Mouse (Mus musculus) urinary bladder, postnatal 4 days (tissue): ENCODE measurements around the gene Stxbp2.
"Not testable (repeated sequence)": the region's sequence is repeated elsewhere in the genome, so short reads cannot be mapped to it uniquely, and the experiment has no call there.

Experiments used
- DNase-seq, 2 experiments: peaks; one replicate each; pipeline ENCODE4 v3.0.0; 2021 to 2022; ENCODE audit warnings: low spot score in 2 of 2

The Stxbp2 gene

GRCm38 (mm10) chr8:3630647-3631477, at the start of gene Stxbp2:
Stxbp2 (plus strand) TSS chr8:3630955.
- peak; percentile 65 to 74 for DNase-seq

DNA sequence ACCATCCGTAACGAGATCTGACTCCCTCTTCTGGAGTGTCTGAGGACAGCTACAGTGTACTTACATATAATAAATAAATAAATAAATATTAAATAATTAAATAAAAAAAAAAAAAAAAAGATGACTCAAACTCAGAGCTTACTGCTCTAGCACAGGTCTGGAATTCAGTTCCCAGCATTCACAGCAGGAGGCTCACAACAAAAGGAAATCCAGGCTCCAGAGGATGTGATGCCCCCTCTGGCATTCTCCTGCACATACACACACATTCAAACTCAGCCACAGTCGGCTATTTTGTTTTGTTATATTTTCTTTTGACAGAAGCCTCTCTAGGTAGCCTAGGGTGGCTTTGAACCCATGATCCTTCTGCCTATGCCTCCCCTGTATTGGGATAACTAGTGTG, 48.8 kb upstream of the Stxbp2 start:
- not testable (repeated sequence) for DNase-seq

DNA sequence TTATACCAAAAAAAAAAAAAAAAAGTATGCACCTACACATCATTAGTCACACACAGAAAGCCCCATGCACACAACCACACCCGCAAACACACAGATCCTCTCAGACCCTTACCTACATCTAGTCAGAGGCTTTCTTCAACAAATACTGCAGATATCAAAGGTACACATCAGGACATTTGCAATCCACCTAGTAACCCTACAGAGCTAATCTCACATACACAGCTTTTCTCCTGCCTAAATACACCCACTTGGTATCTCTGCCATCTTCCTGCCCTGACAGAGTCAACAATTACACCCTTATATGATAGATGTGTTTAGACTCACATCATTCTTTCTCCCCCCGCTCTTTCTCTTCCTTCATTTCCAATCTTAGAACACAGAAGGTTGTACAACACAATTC, 44.3 kb upstream of the Stxbp2 start:
- no peak for DNase-seq

DNA sequence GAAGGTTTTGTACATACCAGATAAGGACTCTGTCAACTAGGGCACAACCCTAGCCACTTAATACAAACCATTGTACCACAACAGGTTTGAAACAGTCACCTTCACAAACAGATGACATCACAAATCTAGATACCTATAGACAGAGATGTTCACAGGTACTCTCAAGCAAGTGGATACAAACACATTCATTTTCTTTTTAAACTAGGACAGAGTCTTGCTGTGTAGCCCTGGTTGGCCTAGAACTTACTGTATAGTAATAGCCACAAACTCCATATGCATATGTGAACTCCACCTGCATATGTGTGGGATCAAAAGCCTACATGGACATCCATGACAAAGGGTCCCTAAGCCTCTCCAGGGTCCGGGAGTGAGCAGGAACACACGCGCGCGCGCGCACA, 43.8 kb upstream of the Stxbp2 start, which contains the start of gene Camsap3:
Gene Camsap3 (plus strand): TSS at position 301 of the 398 bp plus-strand sequence.
- no peak for DNase-seq

GRCm38 (mm10) chr8:3587391-3588257, 43.1 kb upstream of the Stxbp2 start:
- DNase-seq = peak in 1 of 2 experiments; percentile 54

DNA sequence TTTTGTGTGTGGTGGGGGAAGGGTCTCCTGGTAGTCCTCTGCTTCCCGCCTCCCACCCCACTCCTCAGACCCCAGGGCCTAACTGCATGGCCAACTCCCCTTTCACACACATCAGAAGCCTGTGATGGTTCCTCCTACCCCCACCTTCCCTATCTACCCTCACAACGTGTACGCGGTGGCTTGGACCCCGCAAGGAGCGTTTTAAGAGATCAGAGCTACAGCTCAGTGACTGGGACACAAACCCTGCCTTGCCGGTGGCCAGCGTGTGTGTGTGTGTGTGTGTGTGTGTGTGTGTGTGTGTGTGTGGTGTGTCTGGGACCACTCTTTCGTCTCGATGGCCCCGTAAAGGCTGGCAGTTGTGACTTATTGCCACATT, 42.5 kb upstream of the Stxbp2 start:
- DNase-seq = no peak

DNA sequence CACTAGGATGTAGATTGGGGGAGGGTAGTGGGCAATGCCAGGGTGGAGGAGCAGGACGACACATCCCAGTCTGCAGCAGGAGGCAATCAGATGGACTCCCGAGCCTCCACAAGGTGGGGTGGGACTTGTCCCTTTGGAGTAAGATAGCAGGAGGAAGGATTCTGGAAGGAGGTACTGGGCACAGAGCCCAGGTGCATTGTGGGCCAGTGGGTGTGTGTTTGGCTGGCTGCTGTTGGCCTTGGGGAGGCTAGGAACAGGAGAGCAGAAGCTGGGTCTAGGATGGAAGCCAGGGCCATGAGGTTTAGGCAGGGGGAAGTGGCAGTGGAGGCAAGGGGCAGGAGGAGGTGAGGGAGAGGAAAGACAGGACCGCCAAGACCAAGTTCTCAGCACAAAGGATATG, 37.3 kb upstream of the Stxbp2 start:
- DNase-seq = peak in 1 of 2 experiments; percentile 49

DNA sequence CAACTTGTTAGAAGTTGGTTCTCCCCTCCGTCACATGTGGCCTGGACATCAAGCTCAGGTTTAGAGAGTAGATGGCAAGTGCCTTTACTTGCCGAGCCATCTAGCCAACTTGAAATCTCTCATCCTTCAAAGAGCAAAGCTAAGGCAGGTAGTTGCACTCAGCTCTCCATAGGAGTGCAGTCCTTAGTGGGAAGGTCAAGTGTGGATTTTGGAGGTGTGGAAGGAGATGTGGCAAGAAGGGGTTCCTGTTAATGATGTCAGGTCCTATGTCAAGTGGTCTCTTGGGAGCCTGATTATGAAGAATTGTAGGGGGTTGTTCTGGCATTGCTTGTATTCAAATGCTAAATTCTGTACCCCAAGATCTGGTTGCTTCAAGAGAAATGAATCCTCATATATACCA, 36.3 kb upstream of the Stxbp2 start:
- DNase-seq = no peak

- no peak for DNase-seq
These were observed 32.7 kb upstream of the Stxbp2 start for GRCm38 (mm10) chr8:3598054-3598453.

DNA sequence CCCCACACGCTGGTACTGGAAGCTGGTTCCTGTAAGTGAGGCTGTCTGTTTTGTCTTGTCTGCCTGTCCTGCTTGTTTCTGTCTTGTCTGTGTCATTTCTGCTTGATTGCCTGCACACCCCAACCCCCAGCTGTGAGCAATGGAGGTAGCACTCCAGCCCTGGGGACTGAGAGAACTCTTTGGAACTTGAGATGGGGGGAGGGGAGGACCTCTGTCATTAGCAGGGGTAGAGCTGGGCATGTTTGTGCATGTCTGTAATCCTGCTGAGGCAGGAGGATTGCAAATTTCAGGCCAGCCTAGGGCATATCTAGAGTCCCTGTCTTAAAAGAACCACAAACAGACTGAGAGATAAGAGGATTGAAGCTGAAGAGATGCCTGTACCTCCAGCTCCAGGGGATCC, 31.5 kb upstream of the Stxbp2 start:
- no peak for DNase-seq

DNA sequence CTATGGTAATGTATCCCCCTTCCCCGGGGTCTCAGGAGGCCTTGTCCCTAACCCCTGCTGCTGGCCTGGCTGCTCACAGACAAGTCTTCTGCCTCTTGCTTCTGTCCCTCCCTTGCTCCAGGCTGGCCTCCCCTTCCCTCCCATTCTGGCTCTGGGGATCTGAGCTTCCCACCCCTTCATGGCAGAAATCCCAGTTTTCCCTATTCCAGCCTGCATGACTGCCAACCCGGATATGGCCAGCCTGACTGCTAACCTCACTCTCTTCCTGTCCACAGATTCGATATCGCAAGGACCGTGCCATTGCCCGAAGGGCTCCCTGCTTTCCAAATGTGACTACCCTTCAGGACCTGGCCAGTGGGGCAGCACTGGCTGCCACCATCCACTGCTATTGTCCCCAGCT, 30.4 kb upstream of the Stxbp2 start:
- DNase-seq = peak in 1 of 2 experiments; percentile 47

DNA sequence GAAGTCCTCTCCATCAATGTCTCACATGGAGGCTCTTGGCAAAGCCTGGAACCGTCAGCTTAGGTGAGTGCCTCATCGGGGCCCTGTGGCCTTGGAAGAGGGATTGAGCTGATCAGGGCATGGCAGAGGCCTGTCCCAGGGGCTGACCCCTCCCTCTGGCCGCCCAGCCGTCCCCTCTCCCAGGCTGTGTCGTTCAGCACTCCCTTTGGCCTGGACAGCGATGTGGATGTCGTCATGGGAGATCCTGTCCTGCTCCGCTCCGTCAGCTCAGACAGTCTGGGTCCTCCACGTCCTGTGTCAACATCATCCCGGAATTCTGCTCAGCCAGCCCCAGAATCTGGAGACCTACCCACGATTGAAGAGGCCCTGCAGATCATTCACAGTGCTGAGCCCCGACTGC, 27.3 kb upstream of the Stxbp2 start:
- no peak for DNase-seq

DNA sequence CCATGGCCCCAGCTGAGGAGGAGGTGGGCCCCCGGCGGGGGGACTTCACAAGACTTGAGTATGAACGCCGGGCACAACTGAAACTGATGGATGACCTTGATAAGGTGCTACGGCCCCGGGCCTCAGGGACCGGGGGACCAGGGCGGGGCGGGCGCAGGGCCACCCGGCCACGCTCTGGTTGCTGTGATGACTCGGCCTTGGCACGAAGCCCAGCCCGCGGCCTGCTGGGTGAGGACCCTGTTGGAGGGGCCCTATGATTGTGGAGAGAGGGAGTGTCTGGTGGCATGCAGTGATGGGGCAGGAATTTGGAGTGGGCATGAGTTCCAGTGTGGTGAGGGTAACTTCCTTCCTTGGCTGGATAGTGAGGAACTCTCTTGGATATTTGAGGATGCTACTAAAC, 24.2 kb upstream of the Stxbp2 start:
- no peak for DNase-seq

- no peak for DNase-seq
These were observed 22.9 kb upstream of the Stxbp2 start for GRCm38 (mm10) chr8:3607822-3608221.

DNA sequence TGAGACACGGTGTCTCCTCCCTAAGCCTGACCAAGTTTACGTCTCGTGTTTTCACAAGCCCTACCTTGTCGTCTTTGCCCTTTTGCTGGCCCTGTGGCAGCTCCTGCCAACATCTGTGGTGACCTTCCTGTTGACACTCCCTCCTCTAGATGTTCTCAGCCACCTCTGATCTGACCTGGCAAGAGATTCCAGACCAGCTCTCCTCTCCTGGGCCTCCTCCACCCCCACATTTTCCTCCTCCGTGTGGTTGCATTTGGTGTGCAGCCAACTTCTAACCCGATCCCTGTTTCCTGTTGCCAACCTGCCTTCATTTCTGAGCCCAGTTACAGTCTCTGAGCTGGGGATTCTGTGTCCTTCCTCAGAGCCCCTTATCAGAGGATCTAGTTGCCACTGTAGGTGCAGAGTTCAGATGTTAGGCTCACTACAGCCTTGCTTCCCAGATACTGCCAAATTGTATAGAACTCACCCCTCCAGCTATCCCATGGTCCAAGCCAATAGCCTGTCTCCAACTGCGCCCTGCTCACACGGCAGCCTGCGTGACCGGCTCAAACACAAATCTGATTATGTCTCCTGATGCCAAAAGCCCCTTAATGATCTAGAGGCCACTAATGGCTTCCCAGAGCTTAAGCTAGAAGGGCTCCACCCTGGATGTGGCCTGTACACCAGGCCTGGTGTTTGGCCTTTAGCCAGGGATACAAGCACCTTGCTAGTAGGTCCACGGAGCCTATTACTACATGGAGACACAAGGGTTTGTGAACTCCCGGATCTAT, 21.5 kb upstream of the Stxbp2 start:
- no peak for DNase-seq

DNA sequence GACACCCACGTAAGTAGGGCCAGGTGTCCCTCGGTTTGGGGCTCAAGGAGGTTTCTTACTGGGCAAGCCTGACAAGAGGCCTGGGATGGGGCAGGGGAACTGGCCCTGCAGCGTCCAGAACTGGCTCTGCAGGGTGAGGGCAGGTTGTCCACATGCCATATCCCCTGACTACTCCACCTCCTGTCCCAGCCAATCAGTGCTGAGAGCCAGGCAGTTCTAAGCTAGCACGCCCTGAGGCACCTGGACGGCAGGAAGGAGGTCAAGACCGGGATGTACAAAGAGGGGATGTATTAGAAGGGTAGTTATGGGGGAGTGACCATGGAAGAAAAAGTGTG, 21.0 kb upstream of the Stxbp2 start:
- no peak for DNase-seq

DNA sequence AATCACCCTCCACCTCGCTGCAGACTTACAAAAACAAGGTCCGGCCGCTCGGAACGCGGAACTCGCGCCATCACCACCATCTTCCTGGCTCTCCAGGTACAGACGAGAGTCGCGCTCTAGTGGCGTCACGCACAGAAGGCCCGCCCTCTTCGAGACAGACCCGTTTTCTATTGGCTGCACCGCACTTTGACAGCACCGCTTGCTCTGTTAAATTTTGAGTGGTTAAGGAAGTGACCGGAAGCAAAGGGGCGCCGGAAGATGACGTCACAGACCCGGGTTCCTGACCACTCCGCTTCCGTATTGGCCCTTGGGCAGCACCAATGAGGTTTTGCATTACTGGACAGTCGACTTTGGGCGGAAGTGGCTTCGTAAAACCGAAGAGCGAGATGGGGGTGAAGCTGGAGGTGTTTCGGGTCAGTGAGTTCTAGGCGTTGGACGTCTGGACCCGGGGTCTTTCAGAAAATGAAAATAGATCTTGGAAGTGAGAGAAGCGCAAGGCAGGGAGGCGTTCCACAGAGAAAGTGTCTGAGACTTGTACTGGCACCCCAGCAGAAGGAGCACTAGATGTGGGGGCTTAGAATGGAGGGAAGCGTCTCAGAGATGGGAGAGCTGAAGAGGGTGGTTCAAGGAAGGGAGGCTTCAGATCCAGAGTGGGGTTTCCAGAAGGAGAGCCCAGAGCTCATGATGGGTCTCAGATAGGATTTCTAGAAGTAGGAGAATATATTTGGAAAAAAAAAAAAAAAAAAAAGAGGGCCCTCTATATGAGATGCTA, 9.4 kb upstream of the Stxbp2 start, which contains the start of the genes Xab2 and Pet100:
Gene Xab2 (minus strand): TSS at position 118 of the 772 bp plus-strand sequence.
Gene Pet100 (plus strand): TSS at position 350 of the 772 bp plus-strand sequence.
- peak; percentile 97 to 98 for DNase-seq

DNA sequence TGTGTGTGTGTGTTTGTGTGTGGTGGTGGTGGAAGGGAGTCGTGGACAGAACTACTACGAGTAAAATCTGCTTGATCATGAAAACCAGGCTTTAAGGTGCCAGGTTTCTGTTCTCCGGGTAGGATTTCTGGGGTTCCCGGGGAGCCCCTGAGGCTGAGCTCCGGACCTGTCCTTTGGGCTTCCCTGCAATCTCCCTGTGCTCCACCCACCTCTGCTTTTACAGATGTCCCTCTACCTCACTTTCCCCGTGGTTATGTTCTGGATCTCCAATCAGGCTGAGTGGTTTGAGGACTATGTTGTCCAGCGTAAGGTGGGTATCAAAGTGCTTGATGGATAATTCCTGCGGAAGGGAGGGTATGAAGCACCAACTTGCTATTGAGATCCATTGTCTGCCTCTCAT, 8.6 kb upstream of the Stxbp2 start:
- DNase-seq = no peak

DNA sequence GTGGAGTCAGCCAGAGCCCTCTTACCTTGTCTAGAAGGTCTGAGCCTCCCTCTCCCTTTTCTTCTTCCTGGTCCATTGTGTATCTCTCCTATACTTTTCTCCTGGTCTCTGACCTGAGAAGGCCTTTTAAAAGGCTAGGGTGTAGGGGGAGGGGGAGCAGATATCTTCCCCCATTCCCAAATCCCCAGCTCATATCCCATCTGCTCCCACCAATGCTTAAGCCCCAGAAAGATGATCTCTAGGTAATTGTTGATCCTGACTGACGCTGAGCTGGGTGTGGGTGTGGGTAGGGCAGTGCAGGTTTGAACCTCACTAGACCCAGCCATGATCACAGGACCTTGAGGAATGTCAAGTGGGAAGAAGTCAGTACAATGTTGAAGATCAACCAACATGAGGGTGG, 5.3 kb upstream of the Stxbp2 start, which contains the start of gene Pcp2:
Gene Pcp2 (minus strand): TSS at position 101 of the 400 bp plus-strand sequence.
- no peak for DNase-seq

DNA sequence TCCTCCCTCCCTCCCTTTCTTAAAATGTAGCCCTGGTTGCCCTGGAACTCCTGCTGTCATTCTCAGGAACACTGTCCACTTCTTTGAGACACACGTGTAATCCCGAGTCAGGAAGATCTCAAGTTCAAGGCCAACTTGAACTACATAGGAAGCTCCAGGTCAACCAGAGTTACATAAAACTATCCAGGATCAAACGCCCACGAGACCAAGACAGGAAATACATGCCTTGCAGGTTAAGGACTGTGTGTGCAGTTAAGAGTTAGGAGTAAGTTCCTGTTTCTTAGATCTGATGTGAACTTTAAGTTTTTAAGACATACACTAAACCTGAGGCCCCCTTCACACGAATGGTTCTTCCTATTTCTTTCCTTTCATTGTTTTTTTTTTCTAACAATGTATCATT, 3.8 kb upstream of the Stxbp2 start:
- DNase-seq = no peak

- no peak for DNase-seq
These were observed 2.7 kb upstream of the Stxbp2 start for GRCm38 (mm10) chr8:3628014-3628413.
